Mouse (Mus musculus) limb, embryonic 10.5 days (tissue): ENCODE data around the gene Ralgapa2. TPM values are rescaled to one million over a fixed set of nuclear protein-coding genes. Genes with fewer than 3 reads are reported as not detected.

Experiments used
- DNase-seq: peaks from one replicate; pipeline ENCODE4 v3.0.0-alpha.2; 2017; ENCODE audit warnings: low spot score
- H3K27ac ChIP-seq: fragments of 300-500 bp; sonication (generic); 2 replicates; pipeline ENCODE4 v1.5.1; 2016; ENCODE audit warnings: mild to moderate bottlenecking
- H3K27me3 ChIP-seq: fragments of 300-500 bp; sonication (generic); 2 replicates; pipeline ENCODE4 v1.6.1; 2016; ENCODE audit warnings: low read depth, mild to moderate bottlenecking; ENCODE audit not compliant: poor library complexity, severe bottlenecking
- H3K36me3 ChIP-seq: fragments of 300-500 bp; sonication (generic); 2 replicates; pipeline ENCODE4 v1.6.1; 2016; ENCODE audit warnings: mild to moderate bottlenecking, moderate library complexity
- H3K4me1 ChIP-seq: fragments of 300-500 bp; sonication (generic); 2 replicates; pipeline ENCODE4 v1.6.1; 2016
- H3K4me3 ChIP-seq: fragments of 300-500 bp; sonication (generic); 2 replicates; pipeline ENCODE4 v1.5.1; 2016; ENCODE audit warnings: mild to moderate bottlenecking, moderate library complexity
- H3K9me3 ChIP-seq: fragments of 300-500 bp; sonication (generic); replicated peaks from 2 replicates; pipeline ENCODE4 v1.6.1; 2016; ENCODE audit warnings: mild to moderate bottlenecking
- WGBS: fragments of 180-500 bp; shearing (Covaris S2); methylation state at CpG from one replicate; pipeline ENCODE4 v1.1.7; 2016; 5-methylcytosine and 5-hydroxymethylcytosine counted together
- polyA plus RNA-seq: library from polyadenylated mRNA; unstranded; fragments of >200 nt; fragmentation: Nextera tagmentation; extraction: Ambion mirVana; gene quantifications from 2 replicates; pipeline ENCODE4 v1.2.1, GENCODE M21; 2016

Gene Ralgapa2
- polyA plus RNA-seq, 1 experiment from 2014 or later, result 9.0 TPM

DNA sequence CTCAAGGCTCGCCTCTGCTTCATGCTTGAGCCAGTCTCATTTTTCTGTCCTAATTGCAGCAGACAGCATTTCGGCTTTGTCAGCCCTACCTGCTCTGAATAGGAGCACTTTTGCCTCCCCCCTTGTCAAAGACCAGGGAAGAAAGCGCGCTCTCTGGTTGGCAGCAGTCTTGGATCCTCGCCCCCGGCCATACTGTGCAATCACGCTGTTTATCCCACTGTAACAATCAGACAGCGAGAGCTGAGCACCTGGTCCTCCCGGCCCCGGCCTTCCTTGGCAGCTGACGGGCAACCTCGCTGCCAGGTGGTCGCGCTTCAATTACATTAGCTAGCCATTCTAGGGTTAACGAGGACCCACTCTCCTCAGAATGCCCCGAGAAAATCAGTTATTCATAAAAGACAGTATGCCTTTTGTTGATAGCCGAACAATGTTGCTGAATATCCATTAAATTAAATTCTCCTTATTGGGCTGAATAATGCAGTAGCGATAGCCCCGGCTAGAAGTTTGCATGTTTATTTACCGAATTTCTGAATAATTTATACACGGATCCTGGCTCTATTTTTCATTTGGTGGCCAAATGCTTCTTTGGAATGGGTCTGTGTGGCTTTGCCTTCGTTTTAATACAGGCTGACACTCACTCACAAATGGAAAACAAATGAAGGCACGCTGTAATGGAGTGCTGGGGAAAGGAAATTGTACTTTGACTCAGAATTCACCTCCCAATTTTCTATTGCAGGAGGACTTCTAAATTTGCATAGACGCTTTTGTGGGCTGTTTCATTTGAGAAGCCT lies 232.5 kb downstream of the Ralgapa2 start:
- WGBS, result 65% methylated on average over 24 of the region's 24 CpGs
- H3K27ac ChIP-seq, result peak overlapping the region; percentile 46; the same call in 1 of the 2 replicates
- DNase-seq, result no peak

GRCm38 (mm10) chr2:146278381-146278780 lies 233.8 kb downstream of the Ralgapa2 start:
- Histone ChIP-seq H3K4me1 (peaks cover 23% of the 10 kb centered on the region), H3K27me3 (no peaks in the 10 kb centered on the region), H3K27ac (no peak overlapping the region), H3K36me3 (no peaks in the 10 kb centered on the region), H3K4me3 (no peak overlapping the region), H3K9me3 (no peaks in the 10 kb centered on the region)
- 67% methylated on average over 5 of the region's 5 CpGs for WGBS
- no peak for DNase-seq

More for the DNA sequence above, 232.5 kb downstream of the Ralgapa2 start:
- Histone ChIP-seq H3K4me3 (no peak overlapping the region), H3K4me1 (peaks cover 23% of the 10 kb centered on the region), H3K27me3 (no peaks in the 10 kb centered on the region), H3K36me3 (no peaks in the 10 kb centered on the region), H3K9me3 (no peaks in the 10 kb centered on the region)

DNA sequence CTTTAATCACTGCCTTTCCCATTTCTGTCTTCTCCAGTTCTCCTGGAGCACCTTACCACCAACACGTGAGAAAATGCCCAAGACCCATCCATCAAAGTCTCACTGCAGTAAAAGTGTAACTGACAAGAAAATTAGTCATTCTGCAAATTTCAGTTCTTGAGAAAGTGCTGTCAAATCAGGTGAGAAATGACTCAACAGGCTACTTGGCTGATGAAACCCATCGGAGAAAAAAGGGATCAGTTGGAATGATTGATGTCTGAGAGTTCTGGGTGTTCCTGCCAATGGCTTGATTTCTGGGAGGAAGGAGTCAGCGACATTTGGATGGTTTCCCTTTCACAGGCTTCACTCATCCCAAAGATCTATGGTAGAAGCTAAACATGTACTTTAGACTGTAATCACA lies 245.6 kb downstream of the Ralgapa2 start:
- 0 out of 2 replicates have a peak, but pooled peaks cover 4% of the 10 kb centered on the region for H3K27me3 ChIP-seq
- H3K36me3 ChIP-seq, result no peaks in the 10 kb centered on the region
- no peak overlapping the region for H3K4me3 ChIP-seq
- H3K9me3 ChIP-seq, result no peaks in the 10 kb centered on the region
- peaks cover 14% of the 10 kb centered on the region for H3K4me1 ChIP-seq
- H3K27ac ChIP-seq, result no peak overlapping the region
- 61% methylated on average over 3 of the region's 3 CpGs for WGBS
- DNase-seq, result no peak

DNA sequence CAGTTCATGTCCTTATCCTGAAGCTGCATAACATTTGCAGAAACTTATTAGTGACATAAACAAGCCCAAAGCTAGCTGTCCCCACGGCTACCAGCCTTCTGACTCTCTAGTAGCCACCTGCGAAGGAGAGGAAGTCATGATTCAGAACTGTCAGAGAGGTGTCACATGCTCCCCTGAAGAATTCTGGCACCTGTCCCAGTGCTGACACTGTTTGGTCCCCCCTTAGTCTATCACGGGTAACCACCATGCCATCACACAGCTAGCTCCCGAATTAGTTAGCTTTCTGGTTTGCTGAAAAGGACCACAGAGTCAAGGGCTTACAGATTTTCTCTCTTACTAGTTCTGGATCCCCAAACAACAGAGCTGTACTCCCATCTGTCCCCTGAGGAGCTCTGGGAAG lies 247.1 kb downstream of the Ralgapa2 start:
- H3K9me3 ChIP-seq, result no peaks in the 10 kb centered on the region
- H3K36me3 ChIP-seq, result no peaks in the 10 kb centered on the region
- peaks cover 17% of the 10 kb centered on the region for H3K4me1 ChIP-seq
- H3K4me3 ChIP-seq, result no peak overlapping the region
- 0 out of 2 replicates have a peak, but pooled peaks cover 4% of the 10 kb centered on the region for H3K27me3 ChIP-seq
- DNase-seq, result no peak
- H3K27ac ChIP-seq, result no peak overlapping the region
- WGBS, result 77% methylated on average over 4 of the region's 4 CpGs

GRCm38 (mm10) chr2:146262966-146263365 lies 249.2 kb downstream of the Ralgapa2 start:
- Histone ChIP-seq H3K36me3 (no peaks in the 10 kb centered on the region), H3K4me3 (no peak overlapping the region), H3K4me1 (peaks cover 17% of the 10 kb centered on the region), H3K27ac (no peak overlapping the region), H3K27me3 (0 out of 2 replicates have a peak, but pooled peaks cover 4% of the 10 kb centered on the region), H3K9me3 (no peaks in the 10 kb centered on the region)
- DNase-seq, result no peak

- Histone ChIP-seq H3K36me3 (no peaks in the 10 kb centered on the region), H3K4me3 (no peak overlapping the region), H3K27ac (no peak overlapping the region), H3K9me3 (no peaks in the 10 kb centered on the region), H3K4me1 (peaks cover 17% of the 10 kb centered on the region), H3K27me3 (0 out of 2 replicates have a peak, but pooled peaks cover 4% of the 10 kb centered on the region)
- WGBS, result 27% methylated on average over 10 of the region's 10 CpGs
- DNase-seq, result peak; percentile 54
These were observed 249.9 kb downstream of the Ralgapa2 start for GRCm38 (mm10) chr2:146262215-146262614.

DNA sequence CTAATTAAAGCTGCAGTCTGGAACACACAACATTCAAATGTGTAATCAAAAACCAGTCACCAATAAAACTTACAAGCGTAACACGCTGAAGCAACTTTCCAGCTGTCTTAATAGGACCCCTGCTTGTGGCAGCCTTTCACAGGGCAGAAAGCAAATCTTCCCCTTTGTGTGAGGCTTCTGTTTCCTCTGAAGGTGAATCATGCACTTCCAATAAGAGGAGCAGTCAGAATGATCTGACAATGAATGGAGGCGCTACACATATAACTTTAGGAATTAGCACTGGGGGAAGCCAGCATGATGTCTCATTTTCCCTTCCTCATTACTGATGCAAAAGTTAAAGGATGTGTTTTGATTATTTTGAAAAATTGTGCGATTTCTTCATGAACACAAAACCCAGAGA lies 251.0 kb downstream of the Ralgapa2 start:
- Histone ChIP-seq H3K27ac (no peak overlapping the region), H3K4me3 (no peak overlapping the region), H3K4me1 (peaks cover 17% of the 10 kb centered on the region), H3K9me3 (no peaks in the 10 kb centered on the region), H3K36me3 (no peaks in the 10 kb centered on the region), H3K27me3 (0 out of 2 replicates have a peak, but pooled peaks cover 4% of the 10 kb centered on the region)
- DNase-seq, result no peak
- WGBS, result 86% methylated on average over 4 of the region's 4 CpGs

DNA sequence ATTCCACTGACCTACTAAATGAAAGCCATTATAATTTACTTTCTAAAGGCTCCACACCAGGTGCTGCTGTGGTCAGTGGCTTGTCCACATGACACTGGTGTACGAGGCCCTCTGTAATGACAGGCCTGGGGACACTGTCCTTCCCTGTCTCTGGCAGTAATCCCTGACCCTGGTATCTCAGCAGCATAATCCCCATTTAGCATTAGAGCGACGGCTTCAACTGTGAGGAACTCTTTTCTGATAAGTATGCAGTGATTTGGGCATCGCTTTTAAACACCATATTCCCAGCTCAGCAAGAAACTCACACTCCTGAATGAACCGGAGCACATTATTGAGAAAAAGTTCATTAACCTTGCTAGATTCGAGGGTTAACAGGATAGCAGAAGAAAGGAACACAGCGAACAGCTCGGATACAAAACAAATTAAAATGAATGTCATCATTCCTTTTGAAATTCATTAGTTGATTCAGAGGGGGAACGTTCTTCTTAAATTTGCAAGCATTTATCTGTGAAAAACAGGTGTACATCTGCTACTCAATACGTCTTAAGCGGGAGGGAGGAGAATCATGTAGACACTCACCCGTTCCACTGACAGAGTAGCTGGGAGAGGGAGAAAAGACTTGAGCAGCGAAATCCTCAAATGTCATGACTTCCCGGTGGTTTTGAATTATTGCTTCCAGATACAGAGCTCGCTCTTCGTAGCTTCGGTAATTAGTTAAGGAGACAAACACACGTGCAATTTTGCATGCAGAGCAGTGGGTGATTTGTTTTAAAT lies 252.2 kb downstream of the Ralgapa2 start:
- Histone ChIP-seq H3K9me3 (no peaks in the 10 kb centered on the region), H3K4me1 (peaks cover 17% of the 10 kb centered on the region), H3K27me3 (0 out of 2 replicates have a peak, but pooled peaks cover 4% of the 10 kb centered on the region), H3K4me3 (no peak overlapping the region), H3K36me3 (no peaks in the 10 kb centered on the region), H3K27ac (no peak overlapping the region)
- no peak for DNase-seq
- WGBS, result 44% methylated on average over 18 of the region's 18 CpGs

DNA sequence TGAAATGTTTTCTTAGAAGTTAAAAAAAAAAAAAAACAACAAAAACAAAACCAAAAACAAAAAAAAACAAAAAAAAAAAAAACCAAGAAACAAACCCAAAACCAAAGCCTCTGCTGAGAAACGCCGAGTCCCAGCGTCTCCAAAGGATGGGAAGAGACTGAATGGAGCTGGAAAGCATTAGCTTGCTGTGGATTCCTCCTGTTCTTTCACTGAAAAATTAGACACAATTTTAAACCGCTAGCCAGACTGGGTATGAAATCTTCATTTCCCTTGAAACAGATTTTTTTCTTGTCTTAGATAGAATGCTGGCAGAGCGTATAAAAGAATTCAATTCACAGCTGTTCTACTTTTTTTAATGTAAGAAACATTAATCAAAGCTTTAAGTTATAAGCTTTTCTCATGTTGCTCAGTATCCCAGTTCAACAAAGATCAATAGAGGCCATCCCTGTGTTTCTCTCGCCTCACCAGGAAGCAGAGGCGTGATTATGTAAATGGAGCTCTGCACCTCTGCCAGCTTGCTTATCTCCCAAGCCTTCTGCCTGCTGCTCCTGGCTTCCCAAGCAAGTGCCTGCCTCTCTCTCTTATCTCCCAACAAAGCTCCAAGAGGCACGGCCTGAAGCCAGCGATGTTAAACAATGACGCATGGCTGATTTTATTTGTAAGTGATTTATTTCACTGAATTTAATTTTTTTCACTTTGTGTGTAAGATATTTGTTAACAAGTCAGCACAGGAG lies 253.2 kb downstream of the Ralgapa2 start:
- H3K4me1 ChIP-seq, result peaks cover 17% of the 10 kb centered on the region
- no peaks in the 10 kb centered on the region for H3K36me3 ChIP-seq
- H3K27me3 ChIP-seq, result 0 out of 2 replicates have a peak, but pooled peaks cover 2% of the 10 kb centered on the region
- H3K4me3 ChIP-seq, result no peak overlapping the region
- no peaks in the 10 kb centered on the region for H3K9me3 ChIP-seq
- DNase-seq, result no peak
- H3K27ac ChIP-seq, result no peak overlapping the region
- WGBS, result 32% methylated on average over 10 of the region's 10 CpGs

- Histone ChIP-seq H3K27me3 (no peaks in the 10 kb centered on the region), H3K9me3 (no peaks in the 10 kb centered on the region), H3K4me3 (no peak overlapping the region), H3K27ac (no peak overlapping the region), H3K36me3 (no peaks in the 10 kb centered on the region), H3K4me1 (peaks cover 13% of the 10 kb centered on the region)
- no peak for DNase-seq
- 87% methylated on average over 3 of the region's 3 CpGs for WGBS
These were observed 254.5 kb downstream of the Ralgapa2 start for GRCm38 (mm10) chr2:146257609-146258008.

- DNase-seq, result no peak
- H3K9me3 ChIP-seq, result no peaks in the 10 kb centered on the region
- H3K27ac ChIP-seq, result no peak overlapping the region
- no peaks in the 10 kb centered on the region for H3K36me3 ChIP-seq
- WGBS, result 54% methylated on average over 3 of the region's 3 CpGs
- H3K4me1 ChIP-seq, result peaks cover 7% of the 10 kb centered on the region
- H3K4me3 ChIP-seq, result no peak overlapping the region
- no peaks in the 10 kb centered on the region for H3K27me3 ChIP-seq
These were observed 255.1 kb downstream of the Ralgapa2 start for GRCm38 (mm10) chr2:146257037-146257436.

DNA sequence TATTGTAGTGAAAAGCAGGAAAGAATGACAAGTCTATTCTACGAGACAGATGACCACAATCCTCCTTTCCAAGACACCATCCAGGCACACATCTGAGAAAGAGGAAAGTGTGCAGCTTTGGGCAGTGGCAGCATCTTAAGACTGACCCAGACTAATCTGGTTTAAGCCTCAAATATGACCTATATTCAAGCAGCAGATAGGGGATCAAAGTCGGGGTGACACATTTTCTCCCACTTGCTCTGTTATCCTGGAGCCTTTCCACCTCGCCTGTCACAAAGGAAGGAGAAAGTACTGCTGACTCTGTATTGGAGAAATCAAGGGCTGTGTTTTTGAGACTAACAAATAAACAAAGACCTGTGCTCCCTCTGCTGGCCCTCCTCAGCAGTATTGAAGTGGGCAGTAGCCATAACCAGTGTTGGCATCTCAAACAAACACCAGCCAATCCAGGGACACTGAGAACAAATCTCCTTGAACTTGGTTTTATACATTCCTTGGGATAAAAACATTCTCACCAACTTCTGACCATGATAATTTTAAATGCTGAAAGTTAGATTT lies 255.7 kb downstream of the Ralgapa2 start:
- no peaks in the 10 kb centered on the region for H3K9me3 ChIP-seq
- DNase-seq, result no peak
- no peaks in the 10 kb centered on the region for H3K27me3 ChIP-seq
- WGBS, result 61% methylated on average over 3 of the region's 3 CpGs
- H3K4me3 ChIP-seq, result no peak overlapping the region
- H3K4me1 ChIP-seq, result peaks cover 3% of the 10 kb centered on the region; the same call in 1 of the 2 replicates
- H3K27ac ChIP-seq, result no peak overlapping the region
- H3K36me3 ChIP-seq, result no peaks in the 10 kb centered on the region
